Mouse (Mus musculus) gastrocnemius, adult 18-20 months (tissue): ENCODE measurements around the gene Cpa4. TPM values are rescaled to one million over a fixed set of nuclear protein-coding genes. Genes with fewer than 3 reads are reported as not detected.

Source experiments
- DNase-seq: peaks from one replicate; pipeline ENCODE4 v3.0.0; 2021; ENCODE audit warnings: low spot score
- total RNA-seq, 2 experiments: library from RNA; stranded (reverse); gene quantifications; 2 replicates each; pipeline ENCODE4 v1.2.3; 2021

Cpa4 gene
- total RNA-seq, 2 experiments from 2014 or later = not detected

DNA sequence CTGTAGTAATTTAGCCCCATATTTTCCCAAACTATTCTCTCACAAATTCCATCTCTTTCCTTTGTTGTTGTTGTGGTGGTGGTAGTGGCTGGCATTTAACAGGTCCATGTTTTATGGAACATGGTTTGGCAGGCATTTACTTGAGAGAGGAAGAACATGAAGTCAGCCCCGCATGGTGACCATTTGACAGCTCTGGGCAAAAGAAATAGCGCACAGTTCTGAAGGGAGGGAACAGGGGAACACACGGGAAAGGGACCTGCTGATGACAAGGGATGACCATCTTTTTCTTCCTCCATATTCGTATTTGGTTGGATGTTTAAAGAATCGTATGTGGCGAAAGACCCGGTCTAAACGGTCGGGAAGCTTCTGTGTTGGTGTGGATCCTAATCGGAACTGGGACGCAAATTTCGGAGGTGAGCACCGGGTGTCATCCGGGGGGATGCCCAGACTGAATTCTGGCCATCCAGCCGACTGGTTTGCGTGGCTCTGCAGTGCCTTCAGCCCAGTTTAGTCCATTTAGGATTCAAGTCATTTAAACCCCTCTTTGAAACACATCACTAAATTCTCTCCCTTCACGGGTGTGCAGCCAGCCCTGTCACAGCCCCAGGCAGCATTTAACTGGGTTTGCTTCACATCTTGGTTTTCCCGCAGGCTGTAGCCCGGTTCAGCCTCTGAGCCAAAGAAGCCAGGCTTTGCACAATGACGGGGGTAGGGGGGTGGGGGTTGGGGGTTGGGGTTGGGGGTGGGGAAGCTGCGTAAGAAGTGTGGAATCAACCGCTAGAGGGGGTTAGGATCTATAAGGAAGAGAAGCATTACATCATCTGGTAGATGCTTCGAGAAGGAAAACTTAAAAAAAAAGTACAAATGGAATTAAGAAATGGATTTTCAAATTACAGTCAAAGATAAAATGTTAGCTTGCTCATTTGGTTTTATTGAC, 16.3 kb upstream of the Cpa4 start:
- DNase-seq = no peak

- DNase-seq = no peak
Observed at GRCm38 (mm10) chr6:30552628-30553027, 15.5 kb upstream of the Cpa4 start.

DNA sequence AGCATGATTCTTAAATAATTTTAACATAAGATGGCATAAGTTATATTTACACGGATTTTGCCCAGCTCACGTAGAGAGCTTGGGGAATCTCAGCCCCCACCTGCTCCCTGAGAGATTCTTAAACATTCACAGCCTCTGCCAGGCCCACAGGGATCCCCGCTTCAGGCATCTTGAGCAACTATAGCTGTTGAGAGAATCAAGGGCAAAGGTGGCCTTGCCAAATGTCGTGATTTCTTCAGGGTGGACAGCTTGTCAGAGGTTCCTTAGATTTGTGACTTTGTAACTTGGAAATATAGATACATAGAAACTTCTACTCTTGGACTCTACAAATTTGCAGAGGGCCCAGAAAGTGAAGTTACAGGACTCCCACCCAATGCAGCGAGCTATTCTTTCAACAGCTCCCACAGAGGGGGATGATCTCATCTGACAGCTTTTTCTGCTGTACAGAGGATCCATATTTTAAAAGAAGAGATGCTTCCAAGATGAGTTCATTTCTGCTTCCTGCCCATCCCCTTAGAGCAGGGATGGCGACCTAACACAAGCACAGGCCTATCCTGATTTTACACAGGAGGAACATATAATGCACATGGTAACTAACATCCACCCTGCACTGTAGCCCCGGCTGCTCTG, 14.7 kb upstream of the Cpa4 start:
- no peak for DNase-seq

DNA sequence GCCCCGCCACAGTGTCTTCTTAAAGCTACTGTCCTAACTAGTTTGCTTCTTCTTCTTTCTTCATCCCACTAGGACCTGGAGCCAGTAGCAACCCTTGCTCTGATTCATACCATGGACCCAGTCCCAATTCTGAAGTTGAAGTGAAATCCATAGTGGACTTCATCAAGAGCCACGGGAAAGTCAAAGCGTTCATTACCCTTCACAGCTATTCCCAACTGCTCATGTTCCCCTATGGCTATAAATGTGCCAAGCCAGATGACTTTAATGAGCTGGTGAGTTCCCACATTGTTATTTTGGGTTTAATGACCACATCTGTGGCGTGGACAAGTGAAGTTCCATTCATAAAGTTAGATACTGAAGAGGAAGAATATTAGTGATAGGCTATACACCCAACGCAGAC, 14.1 kb upstream of the Cpa4 start:
- no peak for DNase-seq

- DNase-seq = peak; percentile 55
Observed at GRCm38 (mm10) chr6:30554621-30555170, 13.5 kb upstream of the Cpa4 start.

DNA sequence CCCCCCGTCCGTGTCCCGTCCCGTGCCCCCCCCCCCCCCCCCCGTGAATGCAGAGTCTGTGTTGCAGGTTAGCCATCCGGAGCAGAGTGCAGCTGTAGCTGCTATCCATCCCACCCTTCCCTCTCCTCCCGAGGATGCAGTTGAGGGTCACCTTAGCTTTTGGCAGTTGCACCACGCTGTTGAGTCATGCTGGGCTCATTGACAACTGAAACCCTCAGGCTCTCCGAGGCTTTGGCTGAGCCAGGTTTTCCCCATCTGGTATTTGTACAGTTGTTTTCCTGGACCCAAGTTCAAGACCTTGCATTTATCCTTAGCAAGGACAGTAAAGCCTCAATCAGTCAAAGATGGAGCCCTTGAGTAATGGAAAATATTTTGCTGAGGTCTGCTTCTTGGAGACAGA, 12.1 kb upstream of the Cpa4 start:
- peak; percentile 61 for DNase-seq

DNA sequence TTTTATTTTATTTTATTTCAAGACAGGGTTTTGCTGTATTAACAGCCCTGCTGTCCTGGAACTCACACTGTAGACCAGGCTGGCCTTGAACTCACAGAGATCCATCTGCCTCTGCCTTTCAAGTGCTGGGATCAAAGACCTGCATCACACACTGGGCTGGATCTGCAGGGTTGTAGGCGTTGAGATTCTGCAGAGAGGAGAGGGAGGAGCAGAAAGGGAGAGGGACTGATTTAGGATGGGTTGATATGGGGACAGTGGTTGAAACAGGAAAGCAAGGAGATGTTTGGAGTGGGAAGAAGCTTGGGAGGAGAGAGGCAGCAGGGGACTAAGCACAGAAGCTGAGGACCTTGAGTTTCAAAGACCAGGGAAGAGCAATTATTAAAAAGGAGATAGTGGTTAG, 8.4 kb upstream of the Cpa4 start:
- DNase-seq = no peak

GRCm38 (mm10) chr6:30562132-30562531, 6.0 kb upstream of the Cpa4 start:
- no peak for DNase-seq

- no peak for DNase-seq
Observed at GRCm38 (mm10) chr6:30563575-30563974, 4.6 kb upstream of the Cpa4 start.

DNA sequence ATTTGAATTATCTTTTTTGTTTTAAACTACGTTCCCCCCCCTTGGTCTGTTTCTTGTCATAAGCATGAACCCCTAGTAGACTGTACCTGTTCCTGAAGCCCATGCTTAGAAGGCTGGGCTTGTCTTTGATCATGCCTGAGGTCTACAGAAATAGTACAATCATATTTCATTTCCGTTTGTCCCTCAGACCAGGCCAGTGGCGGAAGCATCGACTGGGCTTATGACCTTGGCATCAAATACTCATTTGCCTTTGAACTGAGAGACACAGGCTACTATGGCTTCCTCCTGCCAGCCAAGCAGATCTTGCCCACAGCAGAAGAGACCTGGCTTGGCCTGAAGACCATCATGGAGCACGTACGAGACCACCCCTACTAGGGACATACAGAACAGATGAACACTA, 4.1 kb upstream of the Cpa4 start:
- no peak for DNase-seq

GRCm38 (mm10) chr6:30569331-30569730, 1.2 kb downstream of the Cpa4 start:
- no peak for DNase-seq

GRCm38 (mm10) chr6:30570012-30570411, 1.8 kb downstream of the Cpa4 start:
- DNase-seq = no peak

DNA sequence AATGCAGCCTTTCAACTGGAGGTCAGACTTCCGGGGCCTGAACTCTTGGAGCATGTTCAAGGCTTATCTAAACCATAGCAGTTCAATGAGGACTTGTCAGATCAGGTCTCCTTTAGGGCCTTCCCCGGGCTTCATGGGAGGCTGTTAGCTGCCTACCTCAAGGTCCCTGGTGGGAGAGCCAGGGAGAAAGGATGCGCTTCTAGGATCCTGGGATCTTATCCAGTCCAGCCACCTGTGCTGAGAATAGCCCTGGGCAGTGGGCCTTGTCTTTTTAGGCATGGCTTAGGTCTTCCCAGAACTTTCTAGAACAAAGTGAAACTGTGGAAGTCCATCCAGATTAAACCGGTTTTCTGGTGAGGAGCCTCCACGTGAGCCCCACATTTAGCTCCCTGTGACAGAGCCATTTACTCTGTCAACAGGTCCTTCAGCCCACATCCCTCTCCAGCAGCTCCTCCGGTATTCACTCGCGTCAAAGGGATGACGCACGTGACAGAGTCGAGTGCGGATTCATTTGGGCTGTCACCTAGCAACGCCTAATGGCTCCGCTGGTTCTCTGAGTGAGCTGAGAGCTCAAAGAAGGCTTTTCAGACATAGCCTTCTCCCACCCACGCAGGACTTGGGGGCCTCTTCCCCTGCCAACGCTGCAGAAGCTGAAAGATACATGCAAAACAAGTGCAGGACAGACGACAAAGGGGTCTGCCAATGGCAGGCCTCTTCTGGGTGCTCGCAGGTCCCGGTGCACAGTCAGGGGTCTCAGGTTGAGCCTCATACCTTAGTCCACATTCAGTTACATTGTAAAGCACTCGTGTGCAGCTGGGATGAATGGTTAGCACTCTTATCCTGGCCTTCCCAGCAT, 4.5 kb downstream of the Cpa4 start:
- no peak for DNase-seq

DNA sequence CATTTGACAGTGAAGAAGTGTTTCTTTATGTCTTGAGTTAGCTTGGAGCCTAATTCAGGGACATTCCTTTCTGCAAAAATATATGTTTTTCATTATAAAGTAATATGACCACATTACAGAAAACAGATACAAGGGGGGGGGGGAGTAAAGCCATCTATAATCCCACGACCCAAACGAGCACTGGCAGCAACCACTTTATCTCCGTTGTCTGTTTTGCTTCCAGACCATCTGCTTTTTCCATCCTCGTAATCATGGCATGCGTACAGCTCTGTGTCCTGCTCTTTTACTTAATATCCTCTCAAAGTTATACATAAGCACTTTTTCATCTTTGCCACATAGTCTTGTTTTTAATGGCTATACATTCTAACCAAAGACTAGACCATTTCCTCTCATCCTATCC, 5.2 kb downstream of the Cpa4 start:
- DNase-seq = no peak

DNA sequence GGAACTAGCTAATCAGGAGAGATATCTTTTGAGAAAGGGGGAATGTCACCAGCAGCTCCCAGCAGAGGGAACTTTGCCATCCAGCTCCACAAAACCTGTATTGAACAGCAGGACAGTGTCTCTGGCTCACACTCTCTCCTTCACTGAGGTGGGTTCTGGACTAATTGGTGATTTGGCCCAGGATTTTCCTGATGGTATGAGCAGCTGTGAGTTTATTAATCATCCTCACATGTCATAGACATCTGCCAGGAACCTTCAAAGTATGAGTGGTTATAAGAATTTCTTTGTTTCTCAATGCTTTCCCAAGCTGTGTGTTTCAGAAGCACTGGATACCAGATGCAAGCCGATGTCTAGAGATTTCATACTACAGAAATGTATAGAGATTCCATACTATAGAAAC, 6.8 kb downstream of the Cpa4 start:
- DNase-seq = no peak

GRCm38 (mm10) chr6:30576477-30577203, 8.5 kb downstream of the Cpa4 start:
- no peak for DNase-seq

DNA sequence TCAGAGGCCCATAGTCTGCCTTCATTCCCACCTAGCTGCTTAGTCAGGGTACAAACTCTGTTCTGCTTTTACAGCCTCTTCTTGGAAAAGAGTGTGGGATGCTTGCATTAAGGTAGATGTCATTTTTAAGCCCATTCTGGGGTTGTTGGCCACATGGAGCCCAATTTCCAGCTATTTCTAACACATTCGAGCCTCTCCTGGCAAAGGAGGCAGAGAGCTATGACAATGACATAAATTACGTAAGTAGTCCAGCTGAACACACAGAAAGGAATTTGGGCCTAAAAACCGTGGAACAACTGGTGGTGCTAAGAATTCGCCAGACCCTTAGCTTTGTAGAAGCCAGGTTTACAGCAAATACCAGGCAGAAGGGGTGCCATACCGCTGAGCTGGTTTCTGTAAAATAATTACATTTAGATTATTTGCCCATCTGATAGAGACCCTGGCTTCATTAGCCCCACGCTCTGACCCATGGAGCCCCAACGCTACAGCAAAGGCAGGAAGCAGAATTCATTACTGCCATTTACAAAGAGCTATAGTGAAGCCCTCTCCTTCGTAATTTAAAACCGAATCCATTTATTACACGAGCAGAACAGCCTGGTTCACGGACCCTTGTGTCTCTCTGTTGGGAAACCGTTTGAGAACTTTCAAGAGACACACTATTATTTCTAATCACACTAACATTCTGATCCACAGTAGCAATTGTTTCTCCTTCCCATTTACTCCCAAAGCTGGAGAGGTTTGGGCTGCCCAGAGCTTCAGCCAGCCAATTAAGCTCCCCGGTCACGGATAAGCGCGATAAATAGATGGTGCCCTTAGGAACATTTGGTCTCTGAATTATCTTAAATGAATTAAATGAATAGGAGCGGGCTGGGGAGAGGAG, 12.0 kb downstream of the Cpa4 start:
- no peak for DNase-seq

DNA sequence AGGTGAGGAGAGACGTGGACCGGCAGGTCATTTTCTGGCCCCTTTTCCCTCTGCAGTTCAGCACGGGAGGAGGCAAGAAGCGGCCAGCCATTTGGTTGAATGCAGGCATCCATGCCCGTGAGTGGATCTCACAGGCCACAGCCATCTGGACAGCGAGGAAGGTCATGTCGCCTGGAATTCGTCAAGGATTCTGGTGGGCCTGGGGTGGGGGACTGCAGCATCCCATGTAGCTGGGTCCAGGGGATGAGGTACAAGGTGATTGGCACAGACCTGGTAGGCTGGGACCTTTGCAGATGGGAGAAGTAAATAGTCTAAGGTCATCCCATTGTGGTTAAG, 12.6 kb downstream of the Cpa4 start:
- no peak for DNase-seq

- DNase-seq = no peak
Observed at GRCm38 (mm10) chr6:30586886-30587442, 18.8 kb downstream of the Cpa4 start.

DNA sequence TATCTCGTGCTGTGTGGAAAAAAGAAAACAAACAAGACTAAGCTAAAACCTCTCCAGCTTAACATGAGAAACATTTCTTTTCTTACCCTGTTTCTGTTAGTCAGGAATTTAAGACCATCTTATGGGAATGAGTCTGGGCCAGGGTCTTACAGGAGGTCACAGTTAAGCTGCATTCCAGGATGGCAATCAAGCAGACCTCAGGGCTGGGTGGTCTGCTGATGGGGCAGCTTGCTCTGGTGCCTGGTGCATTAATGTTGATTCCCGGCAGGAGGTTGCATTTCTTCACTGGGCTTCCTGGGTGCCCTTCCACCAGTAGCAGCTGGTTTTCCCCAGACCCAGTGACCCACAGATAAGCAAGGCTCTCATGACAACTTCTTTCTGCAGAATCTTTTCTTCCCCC, 21.6 kb downstream of the Cpa4 start:
- no peak for DNase-seq
